Mouse (Mus musculus): ENCODE measurements around the gene Gng7.
A peak's percentile ranks its signal among the peaks of the same experiment; 100 is the strongest.

The Gng7 gene

GRCm38 (mm10) chr10:80972071-80972987 is 42.4 kb downstream of the Gng7 start:
- DNase-seq (ENCODE audit: low read depth, low spot score) = no peak
- Histone ChIP-seq H3K27me3 (ENCODE audit: control insufficient read depth, insufficient read depth, low read length, poor library complexity, severe bottlenecking) (no peaks in the 10 kb centered on the region), H3K36me3 (ENCODE audit: control insufficient read depth, insufficient read depth, low read length, poor library complexity, severe bottlenecking) (no peaks in the 10 kb centered on the region)

GRCm38 (mm10) chr10:80971533-80971932 is 43.2 kb downstream of the Gng7 start:
- no peaks in the 10 kb centered on the region for H3K36me3 ChIP-seq (ENCODE audit: control insufficient read depth, insufficient read depth, low read length, poor library complexity, severe bottlenecking)
- no peaks in the 10 kb centered on the region for H3K27me3 ChIP-seq (ENCODE audit: control insufficient read depth, insufficient read depth, low read length, poor library complexity, severe bottlenecking)
- DNase-seq (ENCODE audit: low read depth, low spot score) = no peak

GRCm38 (mm10) chr10:80970159-80970558 is 44.6 kb downstream of the Gng7 start:
- Histone ChIP-seq H3K36me3 (ENCODE audit: control insufficient read depth, insufficient read depth, low read length, poor library complexity, severe bottlenecking) (no peaks in the 10 kb centered on the region), H3K27me3 (ENCODE audit: control insufficient read depth, insufficient read depth, low read length, poor library complexity, severe bottlenecking) (no peaks in the 10 kb centered on the region)
- no peak for DNase-seq (ENCODE audit: low read depth, low spot score)

GRCm38 (mm10) chr10:80969298-80969697 is 45.4 kb downstream of the Gng7 start:
- no peaks in the 10 kb centered on the region for H3K36me3 ChIP-seq (ENCODE audit: control insufficient read depth, insufficient read depth, low read length, poor library complexity, severe bottlenecking)
- peak; percentile 57 for DNase-seq (ENCODE audit: low read depth, low spot score)

GRCm38 (mm10) chr10:80968106-80968505 is 46.6 kb downstream of the Gng7 start:
- DNase-seq (ENCODE audit: low read depth, low spot score) = no peak
- no peaks in the 10 kb centered on the region for H3K36me3 ChIP-seq (ENCODE audit: control insufficient read depth, insufficient read depth, low read length, poor library complexity, severe bottlenecking)

More at GRCm38 (mm10) chr10:80969298-80969697, 45.4 kb downstream of the Gng7 start:
- H3K27me3 ChIP-seq (ENCODE audit: control insufficient read depth, insufficient read depth, low read length, poor library complexity, severe bottlenecking) = no peaks in the 10 kb centered on the region

GRCm38 (mm10) chr10:80967101-80967656 is 47.6 kb downstream of the Gng7 start:
- Histone ChIP-seq H3K36me3 (ENCODE audit: control insufficient read depth, insufficient read depth, low read length, poor library complexity, severe bottlenecking) (no peaks in the 10 kb centered on the region), H3K27me3 (ENCODE audit: control insufficient read depth, insufficient read depth, low read length, poor library complexity, severe bottlenecking) (no peaks in the 10 kb centered on the region)
- peak; percentile 57 for DNase-seq (ENCODE audit: low read depth, low spot score)

More at GRCm38 (mm10) chr10:80968106-80968505, 46.6 kb downstream of the Gng7 start:
- no peaks in the 10 kb centered on the region for H3K27me3 ChIP-seq (ENCODE audit: control insufficient read depth, insufficient read depth, low read length, poor library complexity, severe bottlenecking)

GRCm38 (mm10) chr10:80966296-80966695 is 48.4 kb downstream of the Gng7 start:
- no peaks in the 10 kb centered on the region for H3K36me3 ChIP-seq (ENCODE audit: control insufficient read depth, insufficient read depth, low read length, poor library complexity, severe bottlenecking)
- no peak for DNase-seq (ENCODE audit: low read depth, low spot score)
- H3K27me3 ChIP-seq (ENCODE audit: control insufficient read depth, insufficient read depth, low read length, poor library complexity, severe bottlenecking) = no peaks in the 10 kb centered on the region

GRCm38 (mm10) chr10:80963031-80963975 is 51.4 kb downstream of the Gng7 start:
- no peaks in the 10 kb centered on the region for H3K27me3 ChIP-seq (ENCODE audit: control insufficient read depth, insufficient read depth, low read length, poor library complexity, severe bottlenecking)
- DNase-seq (ENCODE audit: low read depth, low spot score) = no peak
- no peaks in the 10 kb centered on the region for H3K36me3 ChIP-seq (ENCODE audit: control insufficient read depth, insufficient read depth, low read length, poor library complexity, severe bottlenecking)

GRCm38 (mm10) chr10:80962585-80962984 is 52.2 kb downstream of the Gng7 start:
- no peaks in the 10 kb centered on the region for H3K36me3 ChIP-seq (ENCODE audit: control insufficient read depth, insufficient read depth, low read length, poor library complexity, severe bottlenecking)
- no peak for DNase-seq (ENCODE audit: low read depth, low spot score)
- H3K27me3 ChIP-seq (ENCODE audit: control insufficient read depth, insufficient read depth, low read length, poor library complexity, severe bottlenecking) = no peaks in the 10 kb centered on the region

- H3K27me3 ChIP-seq (ENCODE audit: control insufficient read depth, insufficient read depth, low read length, poor library complexity, severe bottlenecking) = no peaks in the 10 kb centered on the region
- H3K36me3 ChIP-seq (ENCODE audit: control insufficient read depth, insufficient read depth, low read length, poor library complexity, severe bottlenecking) = no peaks in the 10 kb centered on the region
- DNase-seq (ENCODE audit: low read depth, low spot score) = no peak
Observed at GRCm38 (mm10) chr10:80962051-80962472, 52.7 kb downstream of the Gng7 start.

- DNase-seq (ENCODE audit: low read depth, low spot score) = peak; percentile 58
- Histone ChIP-seq H3K27me3 (ENCODE audit: control insufficient read depth, insufficient read depth, low read length, poor library complexity, severe bottlenecking) (no peaks in the 10 kb centered on the region), H3K36me3 (ENCODE audit: control insufficient read depth, insufficient read depth, low read length, poor library complexity, severe bottlenecking) (no peaks in the 10 kb centered on the region)
Observed at GRCm38 (mm10) chr10:80960551-80961508, 53.9 kb downstream of the Gng7 start.

- Histone ChIP-seq H3K27me3 (ENCODE audit: control insufficient read depth, insufficient read depth, low read length, poor library complexity, severe bottlenecking) (no peaks in the 10 kb centered on the region), H3K36me3 (ENCODE audit: control insufficient read depth, insufficient read depth, low read length, poor library complexity, severe bottlenecking) (no peaks in the 10 kb centered on the region)
- DNase-seq (ENCODE audit: low read depth, low spot score) = no peak
Observed at GRCm38 (mm10) chr10:80958979-80959637, 55.6 kb downstream of the Gng7 start.

- Histone ChIP-seq H3K27me3 (ENCODE audit: control insufficient read depth, insufficient read depth, low read length, poor library complexity, severe bottlenecking) (no peaks in the 10 kb centered on the region), H3K36me3 (ENCODE audit: control insufficient read depth, insufficient read depth, low read length, poor library complexity, severe bottlenecking) (no peaks in the 10 kb centered on the region)
- no peak for DNase-seq (ENCODE audit: low read depth, low spot score)
Observed at GRCm38 (mm10) chr10:80957791-80958190, 57.0 kb downstream of the Gng7 start.
